Mouse (Mus musculus) heart, embryonic 13.5 days (tissue): Measurements from ENCODE around the gene Nfya. TPM values are rescaled to one million over a fixed set of nuclear protein-coding genes. Genes with fewer than 3 reads are reported as not detected.

Experiments used
- ATAC-seq: fragments of 200-750 bp; cut with Nextera tagmentation; 2 replicates; pipeline ENCODE4 v1.8.0; 2017; ENCODE audit warnings: moderate TSS enrichment; ENCODE audit not compliant: insufficient number of reproducible peaks, low FRiP score, low TSS enrichment; ENCODE audit errors: extremely low read depth
- H3K27ac ChIP-seq: fragments of 300-500 bp; sonication (generic); replicated peaks from 2 replicates; pipeline ENCODE4 v1.5.1; 2015; ENCODE audit warnings: moderate library complexity, mild to moderate bottlenecking, inconsistent platforms
- H3K27me3 ChIP-seq: fragments of 300-500 bp; sonication (generic); replicated peaks from 2 replicates; pipeline ENCODE4 v1.6.1; 2015; ENCODE audit warnings: mild to moderate bottlenecking, inconsistent platforms
- H3K36me3 ChIP-seq: fragments of 300-500 bp; sonication (generic); 2 replicates; pipeline ENCODE4 v1.6.1; 2015; ENCODE audit warnings: mild to moderate bottlenecking, inconsistent platforms
- H3K4me1 ChIP-seq: fragments of 300-500 bp; sonication (generic); 2 replicates; pipeline ENCODE4 v1.6.1; 2015; ENCODE audit warnings: inconsistent platforms
- H3K4me2 ChIP-seq: fragments of 300-500 bp; sonication (generic); 2 replicates; pipeline ENCODE4 v1.6.1; 2015; ENCODE audit warnings: inconsistent platforms, mild to moderate bottlenecking, moderate library complexity
- H3K4me3 ChIP-seq: fragments of 300-500 bp; sonication (generic); 2 replicates; pipeline ENCODE4 v1.5.1; 2015; ENCODE audit warnings: moderate library complexity, mild to moderate bottlenecking, inconsistent platforms
- H3K9ac ChIP-seq: fragments of 300-500 bp; sonication (generic); 2 replicates; pipeline ENCODE4 v1.6.1; 2015; ENCODE audit warnings: inconsistent platforms, mild to moderate bottlenecking, moderate library complexity
- H3K9me3 ChIP-seq: fragments of 300-500 bp; sonication (generic); 2 replicates; pipeline ENCODE4 v1.6.1; 2016; ENCODE audit warnings: inconsistent platforms
- WGBS: fragments of 180-500 bp; shearing (Covaris S2); methylation state at CpG from one replicate; pipeline ENCODE4 v1.1.7; 2015; ENCODE audit warnings: mixed read lengths; 5-methylcytosine and 5-hydroxymethylcytosine counted together
- polyA plus RNA-seq: library from polyadenylated mRNA; unstranded; fragments of >200 nt; fragmentation: Nextera tagmentation; extraction: Ambion mirVana; gene quantifications from 2 replicates; pipeline ENCODE4 v1.2.1, GENCODE M21; 2015

Nfya gene
- polyA plus RNA-seq, 1 experiment from 2014 or later, result 10.5 TPM

DNA sequence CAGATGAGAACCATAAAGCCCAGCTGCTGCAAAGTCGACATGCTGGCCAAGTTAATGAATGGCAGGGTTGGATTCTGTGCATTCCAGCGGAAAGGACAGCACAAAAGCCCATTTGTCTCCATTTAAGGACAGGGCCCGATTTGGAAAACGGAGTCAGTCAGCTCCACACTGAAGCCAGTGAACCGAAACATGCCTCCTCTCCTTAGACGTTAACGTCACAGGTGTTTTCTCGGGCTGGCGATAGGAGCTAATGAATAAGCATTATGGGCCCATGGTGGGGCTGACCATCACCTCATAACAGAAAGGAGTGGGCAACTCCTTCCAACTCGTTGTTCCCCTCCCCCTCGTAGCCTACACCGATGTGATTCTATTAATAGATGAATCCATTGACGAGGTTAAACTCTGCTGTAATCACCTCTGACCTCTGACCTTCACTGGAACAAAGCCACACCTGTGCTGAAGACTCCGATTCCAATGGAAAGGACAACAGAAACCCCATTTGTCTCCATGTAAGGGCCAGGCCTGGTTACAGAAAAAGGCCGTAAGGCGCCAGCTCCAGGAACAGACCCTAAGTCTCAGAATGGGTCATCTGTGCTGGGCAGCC lies 33.9 kb upstream of the Nfya start:
- H3K36me3 ChIP-seq, result no peaks in the 10 kb centered on the region
- no peak for ATAC-seq

DNA sequence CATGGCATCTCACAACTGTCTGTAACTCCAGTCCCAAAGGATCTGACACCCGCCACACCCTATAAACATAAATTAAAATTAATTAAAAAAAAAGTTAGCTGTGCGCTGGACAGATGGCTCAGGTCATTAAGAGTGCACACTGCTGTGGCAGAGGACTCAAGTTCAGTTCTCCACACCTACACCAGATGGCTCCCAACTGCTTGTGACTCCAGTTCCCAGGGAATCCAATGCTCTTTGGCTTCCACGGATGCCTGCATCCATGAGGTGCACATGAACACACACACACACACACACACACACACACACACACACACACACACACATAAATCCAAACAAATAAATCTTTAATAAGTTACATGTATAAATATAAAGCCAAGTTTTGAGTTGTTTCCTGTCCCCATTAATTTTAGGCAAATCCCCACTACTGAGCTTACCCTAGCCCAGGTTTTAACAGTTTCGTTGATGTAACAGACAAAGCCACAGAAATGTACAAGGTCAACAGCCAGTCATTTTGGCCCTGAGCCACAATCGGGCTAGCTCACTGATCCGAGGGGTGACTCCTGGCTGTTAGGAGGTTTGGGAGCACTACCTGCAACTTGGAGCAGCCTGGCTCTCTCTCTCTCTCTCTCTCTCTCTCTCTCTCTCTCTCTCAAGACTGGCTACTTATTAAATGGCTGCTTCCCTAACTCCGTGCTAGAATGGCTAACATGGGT lies 33.2 kb upstream of the Nfya start:
- Histone ChIP-seq H3K4me1 (peaks cover 3% of the 10 kb centered on the region), H3K27me3 (no peaks in the 10 kb centered on the region), H3K9ac (no peak overlapping the region), H3K4me2 (no peak overlapping the region), H3K9me3 (0 out of 2 replicates have a peak, but pooled peaks cover 2% of the 10 kb centered on the region), H3K4me3 (no peak overlapping the region), H3K36me3 (no peaks in the 10 kb centered on the region), H3K27ac (no peak overlapping the region)
- 68% methylated on average over 7 of the region's 7 CpGs for WGBS
- ATAC-seq, result no peak

More for the DNA sequence above, 33.9 kb upstream of the Nfya start:
- Histone ChIP-seq H3K4me2 (no peak overlapping the region), H3K4me1 (peaks cover 5% of the 10 kb centered on the region; the same call in 1 of the 2 replicates), H3K27ac (no peak overlapping the region), H3K9me3 (0 out of 2 replicates have a peak, but pooled peaks cover 2% of the 10 kb centered on the region), H3K9ac (no peak overlapping the region), H3K4me3 (no peak overlapping the region), H3K27me3 (no peaks in the 10 kb centered on the region)
- WGBS, result 74% methylated on average over 16 of the region's 16 CpGs

- H3K4me1 ChIP-seq, result peaks cover 58% of the 10 kb centered on the region
- 0 out of 2 replicates have a peak, but pooled peaks cover 2% of the 10 kb centered on the region for H3K9me3 ChIP-seq
- no peak overlapping the region for H3K4me3 ChIP-seq
- H3K27ac ChIP-seq, result peak overlapping the region; percentile 96
- 15% methylated on average over 7 of the region's 7 CpGs for WGBS
- H3K36me3 ChIP-seq, result no peaks in the 10 kb centered on the region
- peak overlapping the region; percentile 29 for H3K4me2 ChIP-seq
- no peaks in the 10 kb centered on the region for H3K27me3 ChIP-seq
- H3K9ac ChIP-seq, result peak overlapping the region; percentile 53
- no peak for ATAC-seq
Measured at GRCm38 (mm10) chr17:48437421-48437911, 27.8 kb upstream of the Nfya start.

- peak overlapping the region; percentile 29 for H3K4me2 ChIP-seq
- peaks cover 67% of the 10 kb centered on the region for H3K4me1 ChIP-seq
- peak overlapping the region; percentile 53 for H3K9ac ChIP-seq
- H3K27me3 ChIP-seq, result no peaks in the 10 kb centered on the region
- WGBS, result 22% methylated on average over 1 of the region's 1 CpGs
- H3K36me3 ChIP-seq, result no peaks in the 10 kb centered on the region
- no peak overlapping the region for H3K4me3 ChIP-seq
- 0 out of 2 replicates have a peak, but pooled peaks have one; percentile 10 for ATAC-seq
- H3K9me3 ChIP-seq, result 0 out of 2 replicates have a peak, but pooled peaks cover 2% of the 10 kb centered on the region
- H3K27ac ChIP-seq, result peak overlapping the region; percentile 96
Measured at GRCm38 (mm10) chr17:48436487-48436886, 26.8 kb upstream of the Nfya start.

DNA sequence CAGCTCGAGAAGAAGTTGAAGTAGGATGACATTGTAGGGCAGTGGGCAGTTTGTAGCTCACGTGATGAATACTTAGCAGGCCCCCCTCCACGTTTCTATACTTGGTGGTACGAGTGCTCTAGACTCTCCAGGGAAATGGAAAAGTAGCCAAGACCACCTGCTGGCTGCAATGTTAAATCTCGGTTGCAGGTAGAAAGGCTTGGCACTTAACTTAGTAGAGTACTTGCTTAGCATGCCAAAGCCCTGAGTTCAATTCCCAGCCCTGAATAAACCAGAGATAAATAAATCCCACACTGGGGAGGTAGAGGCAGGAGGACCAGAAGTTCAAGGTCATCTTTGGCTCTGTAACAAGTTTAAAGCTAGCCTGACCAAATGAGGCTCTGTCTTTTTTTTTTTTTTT lies 24.8 kb upstream of the Nfya start:
- no peaks in the 10 kb centered on the region for H3K27me3 ChIP-seq
- peaks cover 3% of the 10 kb centered on the region; the same call in 1 of the 2 replicates for H3K36me3 ChIP-seq
- no peak overlapping the region for H3K4me3 ChIP-seq
- no peak overlapping the region for H3K9ac ChIP-seq
- H3K27ac ChIP-seq, result peak overlapping the region; percentile 28; the same call in 1 of the 2 replicates
- H3K4me2 ChIP-seq, result no peak overlapping the region
- no peak for ATAC-seq
- 73% methylated on average over 5 of the region's 5 CpGs for WGBS
- H3K9me3 ChIP-seq, result no peaks in the 10 kb centered on the region
- peaks cover 84% of the 10 kb centered on the region for H3K4me1 ChIP-seq

- H3K4me3 ChIP-seq, result no peak overlapping the region
- H3K27me3 ChIP-seq, result no peaks in the 10 kb centered on the region
- no peak overlapping the region for H3K9ac ChIP-seq
- peaks cover 3% of the 10 kb centered on the region; the same call in 1 of the 2 replicates for H3K36me3 ChIP-seq
- WGBS, result 49% methylated on average over 6 of the region's 6 CpGs
- peaks cover 90% of the 10 kb centered on the region for H3K4me1 ChIP-seq
- H3K4me2 ChIP-seq, result no peak overlapping the region
- no peak for ATAC-seq
- peak overlapping the region; percentile 98 for H3K27ac ChIP-seq
- H3K9me3 ChIP-seq, result no peaks in the 10 kb centered on the region
Measured at GRCm38 (mm10) chr17:48433689-48434330, 24.1 kb upstream of the Nfya start.

GRCm38 (mm10) chr17:48433006-48433655 lies 23.4 kb upstream of the Nfya start:
- Histone ChIP-seq H3K36me3 (peaks cover 3% of the 10 kb centered on the region; the same call in 1 of the 2 replicates), H3K27me3 (no peaks in the 10 kb centered on the region), H3K4me1 (peaks cover 96% of the 10 kb centered on the region), H3K4me3 (no peak overlapping the region), H3K27ac (peak overlapping the region; percentile 98), H3K4me2 (peak overlapping the region; percentile 76), H3K9ac (peak overlapping the region; percentile 89), H3K9me3 (no peaks in the 10 kb centered on the region)
- 64% methylated on average over 20 of the region's 20 CpGs for WGBS
- ATAC-seq, result no peak

- peak; percentile 35 for ATAC-seq
- Histone ChIP-seq H3K4me3 (peak within 1 kb of the TSS; percentile 65), H3K27me3 (no peaks in the 10 kb centered on the region), H3K36me3 (peaks cover 6% of the 10 kb centered on the region), H3K27ac (peak within 1 kb of the TSS; percentile 98), H3K4me2 (peak within 1 kb of the TSS; percentile 76), H3K9me3 (no peaks in the 10 kb centered on the region), H3K9ac (peak within 1 kb of the TSS; percentile 89), H3K4me1 (peaks cover 96% of the 10 kb centered on the region)
- WGBS, result 17% methylated on average over 16 of the region's 16 CpGs
Measured at GRCm38 (mm10) chr17:48432158-48432980, 22.7 kb upstream of the Nfya start, which contains the start of gene Apobec2. Gene Apobec2 (minus strand): TSS chr17:48432930.

GRCm38 (mm10) chr17:48431054-48431453 lies 21.3 kb upstream of the Nfya start:
- peak overlapping the region; percentile 65 for H3K4me3 ChIP-seq
- H3K9me3 ChIP-seq, result no peaks in the 10 kb centered on the region
- peak overlapping the region; percentile 76 for H3K4me2 ChIP-seq
- H3K4me1 ChIP-seq, result peaks cover 95% of the 10 kb centered on the region
- H3K36me3 ChIP-seq, result peaks cover 8% of the 10 kb centered on the region
- ATAC-seq, result no peak
- 39% methylated on average over 5 of the region's 5 CpGs for WGBS
- peak overlapping the region; percentile 98 for H3K27ac ChIP-seq
- peak overlapping the region; percentile 89 for H3K9ac ChIP-seq
- no peaks in the 10 kb centered on the region for H3K27me3 ChIP-seq

GRCm38 (mm10) chr17:48430394-48430793 lies 20.7 kb upstream of the Nfya start:
- no peaks in the 10 kb centered on the region for H3K9me3 ChIP-seq
- WGBS, result 5% methylated on average over 5 of the region's 5 CpGs
- H3K9ac ChIP-seq, result peak overlapping the region; percentile 89
- ATAC-seq, result peak; percentile 28; the same call in 1 of the 2 replicates
- peak overlapping the region; percentile 98 for H3K27ac ChIP-seq
- peak overlapping the region; percentile 76 for H3K4me2 ChIP-seq
- peaks cover 8% of the 10 kb centered on the region for H3K36me3 ChIP-seq
- no peaks in the 10 kb centered on the region for H3K27me3 ChIP-seq
- H3K4me3 ChIP-seq, result peak overlapping the region; percentile 65
- peaks cover 95% of the 10 kb centered on the region for H3K4me1 ChIP-seq
